Mouse (Mus musculus) myocyte (in vitro differentiated cells): ENCODE results near the gene Zfp318.

ENCODE experiments used
- CEBPB ChIP-seq: IDR thresholded peaks from 2 replicates; pipeline ENCODE4 v1.6.1; 2011; ENCODE audit warnings: mild to moderate bottlenecking, moderate library complexity; ENCODE audit not compliant: poor library complexity, insufficient read depth, severe bottlenecking
- E2F4 ChIP-seq: IDR thresholded peaks from one replicate; pipeline ENCODE4 v1.6.1; 2011; ENCODE audit warnings: mild to moderate bottlenecking, control low read depth, moderate library complexity; ENCODE audit not compliant: insufficient read depth
- MAX ChIP-seq: IDR thresholded peaks from one replicate; pipeline ENCODE4 v1.6.1; 2011; ENCODE audit warnings: low read depth, mild to moderate bottlenecking, control low read depth
- MYOD1 ChIP-seq, 3 experiments: IDR thresholded peaks; one replicate each; pipeline ENCODE4 v1.6.1; 2011; ENCODE audit warnings: control low read depth in 2 of 3, low read depth in 2 of 3, mild to moderate bottlenecking in 2 of 3, moderate library complexity in 1 of 3; ENCODE audit not compliant: insufficient read length in 2 of 3, control insufficient read depth in 1 of 3
- MYOG ChIP-seq, 3 experiments: IDR thresholded peaks; one replicate each; pipeline ENCODE4 v1.6.1; 2011; ENCODE audit warnings: control low read depth in 2 of 3, low read depth in 2 of 3, mild to moderate bottlenecking in 2 of 3; ENCODE audit not compliant: insufficient read length in 2 of 3, control insufficient read depth in 1 of 3, insufficient read depth in 1 of 3
- POLR2A ChIP-seq: IDR thresholded peaks from one replicate; pipeline ENCODE4 v1.6.1; 2011; ENCODE audit warnings: low read depth, mild to moderate bottlenecking, control low read depth, moderate library complexity; ENCODE audit not compliant: insufficient read length
- POLR2AphosphoS2 ChIP-seq: IDR thresholded peaks from one replicate; pipeline ENCODE4 v1.6.1; 2011; ENCODE audit warnings: low read depth, control low read depth; ENCODE audit not compliant: insufficient read length
- TCF12 ChIP-seq: IDR thresholded peaks from one replicate; pipeline ENCODE4 v1.6.1; 2011; ENCODE audit warnings: mild to moderate bottlenecking, control low read depth; ENCODE audit not compliant: poor library complexity, insufficient read depth, severe bottlenecking
- TCF3 ChIP-seq: IDR thresholded peaks from one replicate; pipeline ENCODE4 v1.6.1; 2011; ENCODE audit warnings: low read depth, control low read depth; ENCODE audit not compliant: insufficient read length
- USF1 ChIP-seq: IDR thresholded peaks from one replicate; pipeline ENCODE4 v1.6.1; 2011; ENCODE audit warnings: low read depth, mild to moderate bottlenecking, control low read depth, moderate library complexity

DNA sequence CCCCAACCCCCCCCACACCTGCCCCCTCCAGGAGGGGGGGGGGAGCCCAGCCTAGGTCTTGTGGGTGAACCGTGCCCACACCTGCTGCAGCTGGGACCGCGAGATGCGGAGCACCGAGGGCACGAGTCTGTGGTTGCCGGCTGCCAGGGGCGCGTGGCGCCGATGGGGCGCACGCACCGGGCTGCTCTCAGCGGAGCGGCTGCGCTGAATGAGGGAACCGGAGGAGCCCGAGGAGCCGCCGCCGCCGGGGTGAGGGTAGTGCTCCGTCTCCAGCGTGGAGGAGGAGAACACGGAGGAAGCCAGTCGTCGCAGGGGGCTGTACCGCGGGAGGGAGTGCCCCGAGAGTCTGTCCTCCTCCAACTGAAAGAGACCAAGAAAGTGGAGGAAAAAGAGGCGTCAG is 77.1 kb downstream of the Zfp318 start:
- no peak for TF ChIP-seq USF1
- no peak for TF ChIP-seq MAX
- no peak for TF ChIP-seq POLR2A
- TF ChIP-seq POLR2AphosphoS2 = no peak
- no peak for TF ChIP-seq TCF12
- no peak for TF ChIP-seq CEBPB
- no peak for TF ChIP-seq TCF3
- no peak for TF ChIP-seq E2F4
- peak in 1 of 3 experiments; percentile 34 for TF ChIP-seq MYOG (IDR thresholded peaks at IDR 0.05; ENCODE audit: control insufficient read depth in 1 of 3, insufficient read depth in 1 of 3, insufficient read length in 2 of 3, low read depth in 2 of 3)
- no peak for TF ChIP-seq MYOD1 (IDR thresholded peaks at IDR 0.05; ENCODE audit: control insufficient read depth in 1 of 3, insufficient read length in 2 of 3, low read depth in 2 of 3)
